Mouse (Mus musculus) midbrain, embryonic 14.5 days (tissue): ENCODE data around the gene Tesc. TPM values are rescaled to one million over a fixed set of nuclear protein-coding genes. Genes with fewer than 3 reads are reported as not detected.

Source experiments
- ATAC-seq: fragments of 200-750 bp; cut with Nextera tagmentation; 2 replicates; pipeline ENCODE4 v1.8.0; 2017; ENCODE audit warnings: moderate number of reproducible peaks, moderate library complexity; ENCODE audit not compliant: low FRiP score, low TSS enrichment
- DNase-seq: peaks from one replicate; pipeline ENCODE4 v3.0.0-alpha.2; 2015
- H3K27ac ChIP-seq: fragments of 300-500 bp; sonication (generic); replicated peaks from 2 replicates; pipeline ENCODE4 v1.5.1; 2014; ENCODE audit warnings: mild to moderate bottlenecking, low read depth, low read length, moderate library complexity
- H3K27me3 ChIP-seq: fragments of 300-500 bp; sonication (generic); 2 replicates; pipeline ENCODE4 v1.6.1; 2014; ENCODE audit warnings: low read length, control low read depth, mixed read lengths; ENCODE audit not compliant: control insufficient read depth, insufficient read depth
- H3K36me3 ChIP-seq: fragments of 300-500 bp; sonication (generic); 2 replicates; pipeline ENCODE4 v1.6.1; 2014; ENCODE audit warnings: low read length, control low read depth; ENCODE audit not compliant: control insufficient read depth, insufficient read depth
- H3K4me1 ChIP-seq: fragments of 300-500 bp; sonication (generic); 2 replicates; pipeline ENCODE4 v1.6.1; 2014; ENCODE audit warnings: mild to moderate bottlenecking, antibody characterized with exemption, low read length, control low read depth; ENCODE audit not compliant: control insufficient read depth, insufficient read depth
- H3K4me2 ChIP-seq: fragments of 300-500 bp; sonication (generic); 2 replicates; pipeline ENCODE4 v1.6.1; 2014; ENCODE audit warnings: mild to moderate bottlenecking, low read length, moderate library complexity
- H3K4me3 ChIP-seq: fragments of 300-500 bp; sonication (generic); replicated peaks from 2 replicates; pipeline ENCODE4 v1.5.1; 2014; ENCODE audit warnings: low read depth, low read length
- H3K9ac ChIP-seq: fragments of 300-500 bp; sonication (generic); replicated peaks from 2 replicates; pipeline ENCODE4 v1.6.1; 2014; ENCODE audit warnings: mild to moderate bottlenecking, low read length, moderate library complexity
- H3K9me3 ChIP-seq: fragments of 300-500 bp; sonication (generic); 2 replicates; pipeline ENCODE4 v1.6.1; 2016; ENCODE audit warnings: low read length, control low read depth, mixed read lengths; ENCODE audit not compliant: control insufficient read depth
- WGBS: fragments of 180-500 bp; shearing (Covaris S2); extraction: QIAGEN DNeasy Blood & Tissue Kit; methylation state at CpG from one replicate; pipeline ENCODE4 v1.1.7; 2014; 5-methylcytosine and 5-hydroxymethylcytosine counted together
- polyA plus RNA-seq: library from polyadenylated mRNA; unstranded; fragments of >200 nt; fragmentation: Nextera tagmentation; extraction: Ambion mirVana; gene quantifications from 2 replicates; pipeline ENCODE4 v1.2.1, GENCODE M21; 2014

The Tesc gene
- polyA plus RNA-seq, 1 experiment from 2014 or later: 4.9 TPM

DNA sequence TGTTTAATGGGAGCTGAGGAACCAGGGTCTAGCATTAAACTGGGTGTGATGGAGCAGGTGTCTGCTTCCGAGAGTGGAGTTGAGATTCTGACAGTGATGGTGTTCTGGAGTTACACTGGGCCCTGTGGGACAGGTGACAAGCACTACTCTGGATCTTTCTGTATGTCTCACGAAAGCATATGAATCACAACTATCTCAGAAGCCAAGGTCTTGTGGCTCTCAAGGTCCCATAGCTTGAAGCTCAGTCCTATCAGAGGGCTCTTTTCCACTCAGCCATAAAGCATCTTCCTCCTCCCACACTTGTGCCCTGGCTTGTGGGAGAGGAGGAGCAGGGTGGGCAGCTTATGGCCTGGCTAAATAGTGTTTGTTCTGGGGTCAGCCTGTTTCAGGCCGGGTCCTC lies 36.6 kb upstream of the Tesc start:
- H3K4me2 ChIP-seq: no peak overlapping the region
- no peaks in the 10 kb centered on the region for H3K27me3 ChIP-seq
- no peaks in the 10 kb centered on the region for H3K9me3 ChIP-seq

DNA sequence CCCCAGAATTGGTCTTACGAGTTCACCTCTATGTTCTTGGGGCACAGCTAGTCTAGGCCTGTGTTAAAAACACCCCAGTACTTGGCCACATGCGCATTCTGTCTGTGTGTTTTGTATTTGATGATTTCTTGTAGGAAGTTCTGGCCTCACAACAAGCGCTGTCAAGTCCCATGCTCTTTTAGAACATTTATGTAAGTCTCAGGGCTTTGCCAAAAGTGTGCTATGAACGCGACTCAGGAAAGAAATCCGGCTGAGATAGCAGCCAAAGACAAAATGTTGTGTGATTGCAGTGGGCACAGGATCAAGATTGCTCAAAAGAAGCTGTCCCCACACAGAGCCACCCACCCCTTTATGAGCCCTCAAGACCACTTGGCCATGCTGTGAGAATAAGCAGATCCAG lies 34.0 kb upstream of the Tesc start:
- no peak overlapping the region for H3K9ac ChIP-seq
- H3K9me3 ChIP-seq: no peaks in the 10 kb centered on the region
- WGBS: 96% methylated on average over 6 of the region's 6 CpGs
- H3K36me3 ChIP-seq: peaks cover 98% of the 10 kb centered on the region
- no peaks in the 10 kb centered on the region for H3K4me1 ChIP-seq
- H3K27me3 ChIP-seq: no peaks in the 10 kb centered on the region
- DNase-seq (no peak), ATAC-seq (no peak)
- H3K27ac ChIP-seq: no peak overlapping the region
- H3K4me2 ChIP-seq: no peak overlapping the region
- H3K4me3 ChIP-seq: no peak overlapping the region

More for the DNA sequence above, 36.6 kb upstream of the Tesc start:
- no peaks in the 10 kb centered on the region for H3K4me1 ChIP-seq
- H3K27ac ChIP-seq: no peak overlapping the region
- no peak overlapping the region for H3K9ac ChIP-seq
- H3K4me3 ChIP-seq: no peak overlapping the region
- peaks cover 98% of the 10 kb centered on the region for H3K36me3 ChIP-seq
- no peak for DNase-seq
- 85% methylated on average over 3 of the region's 3 CpGs for WGBS
- ATAC-seq: no peak

DNA sequence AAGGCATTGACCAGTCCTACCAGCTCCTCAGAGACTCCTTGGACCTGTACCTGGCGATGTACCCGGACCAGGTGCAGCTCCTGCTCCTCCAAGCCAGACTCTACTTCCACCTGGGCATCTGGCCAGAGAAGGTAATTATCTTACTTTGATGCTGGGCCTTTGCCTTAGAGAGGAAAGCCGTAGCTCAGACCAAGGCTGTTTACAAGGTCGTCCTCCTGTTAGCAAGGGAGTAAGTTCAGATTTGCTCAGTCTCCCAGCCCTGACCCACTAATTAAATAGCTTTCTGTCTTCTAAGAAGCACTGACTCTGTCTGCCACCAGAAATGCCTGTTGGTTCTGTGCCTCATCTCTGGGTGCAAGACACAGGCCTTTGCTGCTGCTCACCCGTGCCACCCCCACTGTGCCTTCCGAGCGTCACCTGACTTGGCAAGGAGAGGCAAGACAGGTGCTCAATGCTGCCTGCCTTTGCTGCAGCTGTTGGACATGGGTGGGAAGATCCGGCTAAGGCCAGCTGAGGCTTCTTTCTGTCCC lies 32.1 kb upstream of the Tesc start:
- Histone ChIP-seq H3K27ac (no peak overlapping the region), H3K27me3 (no peaks in the 10 kb centered on the region), H3K9ac (no peak overlapping the region), H3K4me3 (no peak overlapping the region), H3K9me3 (no peaks in the 10 kb centered on the region), H3K4me2 (no peak overlapping the region), H3K36me3 (peaks cover 98% of the 10 kb centered on the region), H3K4me1 (no peaks in the 10 kb centered on the region)
- WGBS: 92% methylated on average over 8 of the region's 8 CpGs
- DNase-seq (no peak), ATAC-seq (no peak)

DNA sequence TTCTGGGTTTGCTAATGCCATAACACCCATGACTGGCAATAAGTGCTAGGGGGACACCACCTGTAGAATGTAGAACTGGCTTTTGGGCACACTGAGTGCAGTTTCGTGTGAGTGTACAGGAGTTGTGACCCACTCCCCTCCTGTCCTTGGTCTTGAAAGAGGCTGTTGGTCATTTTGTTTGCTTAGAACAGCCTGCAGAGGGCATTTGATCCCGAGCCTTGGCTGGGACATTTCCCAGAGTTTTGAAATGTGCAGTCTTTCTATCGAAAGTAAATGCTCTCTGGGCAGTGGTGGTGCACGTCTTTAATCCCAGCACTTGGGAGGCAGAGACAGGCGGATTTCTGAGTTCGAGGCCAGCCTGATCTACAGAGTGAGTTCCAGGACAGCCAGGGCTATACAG lies 31.6 kb upstream of the Tesc start:
- Histone ChIP-seq H3K27me3 (no peaks in the 10 kb centered on the region), H3K4me2 (no peak overlapping the region), H3K27ac (no peak overlapping the region), H3K4me1 (no peaks in the 10 kb centered on the region), H3K36me3 (peaks cover 98% of the 10 kb centered on the region), H3K9me3 (no peaks in the 10 kb centered on the region), H3K9ac (no peak overlapping the region), H3K4me3 (no peak overlapping the region)
- 88% methylated on average over 6 of the region's 6 CpGs for WGBS
- ATAC-seq: no peak
- no peak for DNase-seq

DNA sequence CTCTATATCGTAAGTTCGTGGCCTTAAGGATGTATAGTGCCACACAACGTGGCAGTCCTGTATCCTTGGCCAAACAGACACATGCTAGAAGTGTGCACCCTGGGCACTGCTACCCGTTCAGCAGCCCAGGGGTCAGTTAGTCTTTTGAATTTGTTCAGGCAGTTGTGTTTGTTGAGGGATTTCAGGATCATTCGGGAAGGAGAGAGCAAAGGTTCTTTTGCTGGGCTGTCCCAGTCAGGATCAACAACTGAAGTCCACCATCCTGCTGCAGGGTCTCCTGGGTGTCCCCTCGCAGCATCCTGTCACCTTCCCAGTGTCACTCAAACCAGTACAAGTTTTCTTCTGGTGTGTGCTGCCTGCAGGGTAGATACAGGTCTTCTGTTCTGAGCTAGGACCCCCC lies 31.0 kb upstream of the Tesc start:
- H3K4me1 ChIP-seq: no peaks in the 10 kb centered on the region
- DNase-seq (no peak), ATAC-seq (no peak)
- no peaks in the 10 kb centered on the region for H3K27me3 ChIP-seq
- no peak overlapping the region for H3K4me3 ChIP-seq
- H3K27ac ChIP-seq: no peak overlapping the region
- H3K9ac ChIP-seq: no peak overlapping the region
- 85% methylated on average over 6 of the region's 6 CpGs for WGBS
- H3K36me3 ChIP-seq: peaks cover 98% of the 10 kb centered on the region
- H3K9me3 ChIP-seq: no peaks in the 10 kb centered on the region
- no peak overlapping the region for H3K4me2 ChIP-seq

DNA sequence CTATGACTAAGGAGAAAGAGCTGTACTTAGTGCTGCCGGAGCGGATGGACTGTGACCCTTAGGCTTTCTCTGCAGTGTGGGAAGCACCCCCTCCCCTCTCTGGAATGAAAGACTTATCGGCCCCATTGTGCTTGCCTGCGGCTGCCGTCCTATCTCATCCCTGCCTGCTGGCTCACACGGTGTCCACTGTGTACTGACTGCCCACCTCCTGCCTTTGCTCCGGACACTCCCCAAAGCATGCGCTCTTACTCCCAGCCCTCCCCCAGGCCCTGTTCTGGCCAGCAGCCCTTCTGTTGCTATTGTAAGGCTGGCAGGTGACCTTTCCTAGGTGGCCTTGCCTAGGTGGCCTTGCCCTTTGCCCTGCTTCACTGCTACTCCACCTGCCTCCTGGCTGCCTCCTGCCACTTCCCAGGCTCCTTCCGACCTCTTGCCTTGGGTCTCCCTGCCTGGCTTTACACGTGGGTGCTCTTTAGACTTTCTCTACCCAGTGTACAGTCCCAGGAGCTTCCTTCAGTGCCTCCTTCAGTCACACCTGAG lies 30.0 kb upstream of the Tesc start:
- Histone ChIP-seq H3K4me3 (no peak overlapping the region), H3K9ac (no peak overlapping the region), H3K36me3 (peaks cover 98% of the 10 kb centered on the region), H3K27me3 (no peaks in the 10 kb centered on the region), H3K4me2 (no peak overlapping the region), H3K4me1 (no peaks in the 10 kb centered on the region), H3K9me3 (no peaks in the 10 kb centered on the region), H3K27ac (no peak overlapping the region)
- WGBS: 42% methylated on average over 10 of the region's 10 CpGs
- no peak for DNase-seq
- ATAC-seq: no peak

DNA sequence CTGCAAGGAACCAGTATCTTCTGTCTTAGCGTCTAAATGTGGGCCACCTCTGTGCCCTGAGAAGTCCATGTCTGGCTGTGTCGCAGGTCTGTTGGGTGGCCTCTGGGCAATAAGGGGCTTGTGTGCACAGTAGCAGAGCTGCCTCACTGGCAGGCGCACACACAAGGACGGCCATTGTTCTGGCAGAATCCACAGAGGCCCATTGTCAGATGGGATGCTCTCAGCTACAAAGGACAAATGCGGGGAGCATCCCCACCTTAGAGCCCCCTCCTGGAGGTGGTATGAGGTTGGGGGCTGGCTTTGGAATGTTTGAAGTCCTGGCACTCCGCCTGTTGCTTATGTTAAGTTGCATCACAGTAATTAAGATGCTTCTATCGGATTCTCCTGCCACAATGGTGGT lies 28.5 kb upstream of the Tesc start:
- no peak overlapping the region for H3K4me2 ChIP-seq
- H3K4me1 ChIP-seq: no peaks in the 10 kb centered on the region
- no peak overlapping the region for H3K9ac ChIP-seq
- WGBS: 75% methylated on average over 7 of the region's 7 CpGs
- no peaks in the 10 kb centered on the region for H3K27me3 ChIP-seq
- DNase-seq (no peak), ATAC-seq (no peak)
- H3K27ac ChIP-seq: no peak overlapping the region
- no peaks in the 10 kb centered on the region for H3K9me3 ChIP-seq
- peaks cover 100% of the 10 kb centered on the region for H3K36me3 ChIP-seq
- no peak overlapping the region for H3K4me3 ChIP-seq

DNA sequence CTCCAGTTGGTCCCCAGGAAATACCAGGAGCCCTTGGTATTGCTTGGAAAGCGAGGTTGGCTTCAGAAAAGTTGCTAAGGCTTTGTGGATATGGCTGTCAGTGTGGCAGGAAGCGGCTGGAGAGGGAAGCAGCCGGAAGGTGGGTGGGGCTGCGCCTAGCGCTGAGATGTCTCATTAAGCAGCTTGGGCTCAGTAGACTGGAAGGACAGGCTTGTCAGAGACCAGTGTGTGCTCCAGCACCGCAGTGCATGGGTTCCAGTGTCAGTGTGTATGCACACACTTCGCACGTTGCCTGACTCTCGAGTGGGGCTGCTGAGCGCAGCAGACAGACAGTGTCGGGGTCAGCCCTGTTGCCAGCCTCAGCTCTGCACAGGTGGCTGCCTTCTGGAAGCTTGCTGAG lies 28.0 kb upstream of the Tesc start:
- no peak for DNase-seq
- no peaks in the 10 kb centered on the region for H3K9me3 ChIP-seq
- H3K4me1 ChIP-seq: no peaks in the 10 kb centered on the region
- no peak overlapping the region for H3K9ac ChIP-seq
- no peak for ATAC-seq
- no peaks in the 10 kb centered on the region for H3K27me3 ChIP-seq
- no peak overlapping the region for H3K27ac ChIP-seq
- H3K36me3 ChIP-seq: peaks cover 99% of the 10 kb centered on the region
- H3K4me3 ChIP-seq: no peak overlapping the region
- H3K4me2 ChIP-seq: no peak overlapping the region
- 90% methylated on average over 11 of the region's 11 CpGs for WGBS

DNA sequence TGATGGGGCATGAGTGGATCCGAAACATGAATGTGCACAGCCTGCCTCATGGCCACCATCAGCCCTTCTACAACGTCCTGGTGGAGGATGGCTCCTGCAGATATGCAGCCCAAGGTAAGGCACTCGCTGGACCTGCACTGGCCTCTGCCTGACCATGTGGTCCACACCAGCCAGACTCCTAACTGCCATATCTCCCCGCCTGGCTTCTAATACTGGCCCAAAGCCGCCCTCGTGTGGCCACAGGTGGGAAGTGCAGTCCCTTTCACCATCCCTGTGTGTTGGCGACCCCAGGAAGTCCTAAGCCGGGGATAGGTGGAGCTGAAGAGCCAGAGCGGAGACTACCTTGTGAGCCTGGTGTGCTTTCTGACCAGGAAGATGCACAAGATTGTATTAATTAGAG lies 25.5 kb upstream of the Tesc start:
- Histone ChIP-seq H3K4me3 (no peak overlapping the region), H3K4me1 (no peaks in the 10 kb centered on the region), H3K4me2 (no peak overlapping the region), H3K9ac (no peak overlapping the region), H3K27me3 (no peaks in the 10 kb centered on the region), H3K27ac (no peak overlapping the region), H3K36me3 (peaks cover 97% of the 10 kb centered on the region), H3K9me3 (no peaks in the 10 kb centered on the region)
- 33% methylated on average over 9 of the region's 9 CpGs for WGBS
- peak; percentile 88 for DNase-seq
- ATAC-seq: peak; percentile 24; the same call in 1 of the 2 replicates
